ENCODE assay signal across 13 mouse cellular contexts in the genomic region with DNA sequence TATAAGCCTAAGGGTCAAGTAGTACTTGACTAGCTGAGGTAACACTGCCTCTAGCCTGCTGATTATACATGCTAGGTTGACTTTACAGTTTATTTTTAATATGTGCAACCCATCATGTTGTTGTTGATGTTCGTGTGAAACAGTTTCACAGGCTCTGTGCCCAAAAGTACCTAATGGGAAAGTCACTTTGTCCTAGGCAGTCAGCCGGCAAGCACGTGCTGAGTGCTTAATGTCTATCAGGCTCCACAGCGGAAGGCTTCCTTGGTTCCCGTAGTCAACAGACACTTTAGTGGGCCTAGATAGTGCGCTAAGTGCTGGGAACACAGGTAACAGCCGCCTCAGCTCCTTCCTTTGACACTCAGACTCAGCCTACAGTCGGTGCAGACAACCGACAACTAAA.
"Had no signal": no experiment of that assay in that cellular context is flagged by ENCODE, and none has a peak within 500 bp of the region (broad histone marks: within the 10 kb centered on the region; RNA-seq: fewer than 3 reads in every experiment).

No protein-coding gene starts in this region.

- H3K4me2 ChIP-seq: liver, embryonic 12.5 days; lung, embryonic 14.5 days; neural tube, embryonic 15.5 days had no signal

- H3K27ac ChIP-seq: left cerebral cortex, adult 2 months; limb, embryonic 10.5 days; liver, embryonic 12.5 days; midbrain, embryonic 10.5 days; neural tube, embryonic 15.5 days had no signal

- H3K4me1 ChIP-seq: liver, embryonic 12.5 days had no signal

- ATAC-seq: liver, embryonic 12.5 days had no signal

- H3K9me3 ChIP-seq: limb, embryonic 10.5 days; liver, embryonic 12.5 days; midbrain, embryonic 10.5 days; neural tube, embryonic 15.5 days had no signal

- H3K9ac ChIP-seq: liver, embryonic 12.5 days; lung, embryonic 14.5 days; neural tube, embryonic 15.5 days had no signal

- H3K4me3 ChIP-seq: left cerebral cortex, adult 2 months; limb, embryonic 10.5 days; liver, embryonic 12.5 days; midbrain, embryonic 10.5 days; myocyte; neural tube, embryonic 15.5 days had no signal

- DNase-seq: lung, embryonic 14.5 days; lung, postnatal 10 days; lung, postnatal 4 days; midbrain, embryonic 14.5 days; right cerebral cortex, adult 18-20 months; right cerebral cortex, postnatal 25 days; thymus, postnatal 36 days had no signal

- H3K27me3 ChIP-seq: liver, embryonic 12.5 days; neural tube, embryonic 15.5 days had no signal

- H3K36me3 ChIP-seq: limb, embryonic 10.5 days; liver, embryonic 12.5 days; midbrain, embryonic 10.5 days; neural tube, embryonic 15.5 days had no signal
